Comparison of ENCODE assay signal across 8 mouse cellular contexts in genomic region chr3:88454762-88455587, GRCm38 (mm10). TPM values are rescaled to one million over a fixed set of nuclear protein-coding genes. Genes with fewer than 3 reads are reported as not detected.
DNase-seq lines count a peak whose midpoint lies in the region; ATAC-seq lines count a peak whose summit lies in the region.
"Had no signal": no experiment of that assay in that cellular context is flagged by ENCODE, and none has a peak within 500 bp of the region (broad histone marks: within the 10 kb centered on the region; RNA-seq: fewer than 3 reads in every experiment).

No protein-coding gene starts in this region.

- peaks cover 41% of the 10 kb centered on the region for H3K36me3 ChIP-seq in midbrain, embryonic 13.5 days
- H3K36me3 ChIP-seq in midbrain, embryonic 15.5 days (replicated peaks), result peaks cover 7% of the 10 kb centered on the region; the same call in 1 of the 2 replicates
- H3K36me3 ChIP-seq in embryonic facial prominence, embryonic 13.5 days, result no peaks in the 10 kb centered on the region
- H3K36me3 ChIP-seq: hindbrain, embryonic 10.5 days had no signal

- peaks cover 43% of the 10 kb centered on the region for H3K4me1 ChIP-seq in midbrain, embryonic 13.5 days (replicated peaks)
- peaks cover 28% of the 10 kb centered on the region for H3K4me1 ChIP-seq in midbrain, embryonic 15.5 days
- H3K4me1 ChIP-seq in embryonic facial prominence, embryonic 13.5 days, result peaks cover 34% of the 10 kb centered on the region

- no peak overlapping the region for H3K4me3 ChIP-seq in midbrain, embryonic 13.5 days (replicated peaks)
- H3K4me3 ChIP-seq in midbrain, embryonic 15.5 days, result no peak overlapping the region
- H3K4me3 ChIP-seq in embryonic facial prominence, embryonic 13.5 days, result peak overlapping the region; percentile 10
- H3K4me3 ChIP-seq: hindbrain, embryonic 10.5 days had no signal

- H3K27me3 ChIP-seq in midbrain, embryonic 13.5 days, result 0 out of 2 replicates have a peak, but pooled peaks cover 3% of the 10 kb centered on the region
- no peaks in the 10 kb centered on the region for H3K27me3 ChIP-seq in midbrain, embryonic 15.5 days (replicated peaks)
- peaks cover 1% of the 10 kb centered on the region; the same call in 1 of the 2 replicates for H3K27me3 ChIP-seq in embryonic facial prominence, embryonic 13.5 days

- WGBS in midbrain, embryonic 13.5 days, result 58% methylated on average over 9 of the region's 9 CpGs
- WGBS in midbrain, embryonic 15.5 days, result 64% methylated on average over 9 of the region's 9 CpGs
- 52% methylated on average over 9 of the region's 9 CpGs for WGBS in embryonic facial prominence, embryonic 13.5 days

- H3K4me2 ChIP-seq in midbrain, embryonic 13.5 days (replicated peaks), result no peak overlapping the region
- H3K4me2 ChIP-seq in midbrain, embryonic 15.5 days, result no peak overlapping the region
- H3K4me2 ChIP-seq in embryonic facial prominence, embryonic 13.5 days, result peak overlapping the region; percentile 34

- no peak overlapping the region for H3K27ac ChIP-seq in midbrain, embryonic 13.5 days
- H3K27ac ChIP-seq in midbrain, embryonic 15.5 days, result no peak overlapping the region
- peak overlapping the region; percentile 77 for H3K27ac ChIP-seq in embryonic facial prominence, embryonic 13.5 days
- H3K27ac ChIP-seq: hindbrain, embryonic 10.5 days had no signal

- H3K9ac ChIP-seq in midbrain, embryonic 13.5 days (replicated peaks), result peak overlapping the region; percentile 25
- H3K9ac ChIP-seq in midbrain, embryonic 15.5 days, result no peak overlapping the region
- H3K9ac ChIP-seq in embryonic facial prominence, embryonic 13.5 days, result peak overlapping the region; percentile 52

- no peaks in the 10 kb centered on the region for H3K9me3 ChIP-seq in midbrain, embryonic 13.5 days
- no peaks in the 10 kb centered on the region for H3K9me3 ChIP-seq in midbrain, embryonic 15.5 days
- no peaks in the 10 kb centered on the region for H3K9me3 ChIP-seq in embryonic facial prominence, embryonic 13.5 days
- H3K9me3 ChIP-seq: hindbrain, embryonic 10.5 days had no signal

- peak; percentile 73 for DNase-seq in kidney, adult 9 months
- DNase-seq in naive thymus-derived CD4-positive, alpha-beta T cell, adult 2 months (ENCODE audit: low read depth), result peak; percentile 39
- DNase-seq in cerebellum, adult 11-12 months, result no peak
- DNase-seq in ovary, postnatal 14 days (ENCODE audit: low spot score), result no peak

- ATAC-seq in midbrain, embryonic 13.5 days, result no peak
- ATAC-seq in midbrain, embryonic 15.5 days (replicated peaks), result no peak
- ATAC-seq in embryonic facial prominence, embryonic 13.5 days (ENCODE audit: insufficient number of reproducible peaks, insufficient read depth, low FRiP score, low TSS enrichment, low read depth), result 0 out of 2 replicates have a peak, but pooled peaks have one; percentile 16

RNA-seq across cellular contexts. Expression of gene Sema4a, which starts 6.0 kb away (rescaled TPM):
- polyA plus RNA-seq in midbrain, embryonic 13.5 days (2015; fragmentation: Nextera tagmentation; extraction: Ambion mirVana), result 28.8 and 31.1 TPM in 2 replicates
- 39.1 and 39.3 TPM in 2 replicates for polyA plus RNA-seq in midbrain, embryonic 15.5 days (2015; fragmentation: Nextera tagmentation; extraction: Ambion mirVana)
- 10.3 and 13.3 TPM in 2 replicates for polyA plus RNA-seq in embryonic facial prominence, embryonic 13.5 days (2015; fragmentation: Nextera tagmentation; extraction: Ambion mirVana)

RNA-seq across cellular contexts. Expression of gene Slc25a44, which starts 30.0 kb away (rescaled TPM):
- 28.7 and 29.7 TPM in 2 replicates for polyA plus RNA-seq in midbrain, embryonic 13.5 days (2015; fragmentation: Nextera tagmentation; extraction: Ambion mirVana)
- polyA plus RNA-seq in midbrain, embryonic 15.5 days (2015; fragmentation: Nextera tagmentation; extraction: Ambion mirVana), result 39.6 and 41.2 TPM in 2 replicates
- polyA plus RNA-seq in embryonic facial prominence, embryonic 13.5 days (2015; fragmentation: Nextera tagmentation; extraction: Ambion mirVana), result 16.5 and 16.7 TPM in 2 replicates

RNA-seq across cellular contexts. Expression of gene Pmf1, which starts 44.8 kb away (rescaled TPM):
- polyA plus RNA-seq in midbrain, embryonic 13.5 days (2015; fragmentation: Nextera tagmentation; extraction: Ambion mirVana), result 51.7 and 56.8 TPM in 2 replicates
- 23.6 and 26.7 TPM in 2 replicates for polyA plus RNA-seq in midbrain, embryonic 15.5 days (2015; fragmentation: Nextera tagmentation; extraction: Ambion mirVana)
- 121 and 153 TPM in 2 replicates for polyA plus RNA-seq in embryonic facial prominence, embryonic 13.5 days (2015; fragmentation: Nextera tagmentation; extraction: Ambion mirVana)

RNA-seq across cellular contexts. Expression of gene Lmna, which starts 54.8 kb away (rescaled TPM):
- 21.4 and 23.4 TPM in 2 replicates for polyA plus RNA-seq in midbrain, embryonic 13.5 days (2015; fragmentation: Nextera tagmentation; extraction: Ambion mirVana)
- polyA plus RNA-seq in midbrain, embryonic 15.5 days (2015; fragmentation: Nextera tagmentation; extraction: Ambion mirVana), result 51.1 and 51.6 TPM in 2 replicates
- 311 and 321 TPM in 2 replicates for polyA plus RNA-seq in embryonic facial prominence, embryonic 13.5 days (2015; fragmentation: Nextera tagmentation; extraction: Ambion mirVana)

Comparison
In these comparisons a context has a peak if more than half of its experiments do, and no peak if none do; other contexts are left out.
1. DNase-seq: peak in kidney, adult 9 months (single experiment) and naive thymus-derived CD4-positive, alpha-beta T cell, adult 2 months (single experiment); none in cerebellum, adult 11-12 months (single experiment) and ovary, postnatal 14 days (single experiment).